ENCODE assay signal across 13 mouse cellular contexts in genomic region chr15:30995346-30995745, GRCm38 (mm10).
"Had no signal": no experiment of that assay in that cellular context is flagged by ENCODE, and none has a peak within 500 bp of the region (broad histone marks: within the 10 kb centered on the region; RNA-seq: fewer than 3 reads in every experiment).

No protein-coding gene starts in this region.

- H3K4me3 ChIP-seq: liver, embryonic 13.5 days; liver, embryonic 15.5 days; megakaryocyte, embryonic 14.5 days; midbrain, embryonic 12.5 days; neural tube, embryonic 12.5 days had no signal

- ATAC-seq: liver, postnatal 0 days had no signal

- H3K9ac ChIP-seq: liver, embryonic 13.5 days; liver, embryonic 15.5 days; liver, postnatal 0 days; midbrain, embryonic 12.5 days; neural tube, embryonic 12.5 days had no signal

- H3K27me3 ChIP-seq: liver, embryonic 13.5 days; liver, embryonic 15.5 days; midbrain, embryonic 12.5 days; neural tube, embryonic 12.5 days had no signal

- H3K27ac ChIP-seq: liver, embryonic 13.5 days; liver, embryonic 15.5 days; macrophage; midbrain, embryonic 12.5 days; neural tube, embryonic 12.5 days had no signal

- H3K4me1 ChIP-seq: liver, embryonic 13.5 days; liver, embryonic 15.5 days; megakaryocyte, embryonic 14.5 days; midbrain, embryonic 12.5 days; neural tube, embryonic 12.5 days had no signal

- H3K36me3 ChIP-seq: liver, embryonic 13.5 days; liver, embryonic 15.5 days; midbrain, embryonic 12.5 days; neural tube, embryonic 12.5 days had no signal

- H3K9me3 ChIP-seq: liver, embryonic 13.5 days; liver, embryonic 15.5 days; midbrain, embryonic 12.5 days; neural tube, embryonic 12.5 days had no signal

- DNase-seq: liver, embryonic 13.5 days; liver, postnatal 0 days; lung, adult 2 months; midbrain, embryonic 14.5 days; right cerebral cortex, postnatal 14 days; thymus, adult 18-20 months; thymus, postnatal 14 days; thymus, postnatal 36 days had no signal

- H3K4me2 ChIP-seq: liver, embryonic 13.5 days; liver, embryonic 15.5 days; midbrain, embryonic 12.5 days; neural tube, embryonic 12.5 days had no signal
